Mouse (Mus musculus): ENCODE data around the gene Rasgrp3.
"Not testable (repeated sequence)": the region's sequence is repeated elsewhere in the genome, so short reads cannot be mapped to it uniquely, and the experiment has no call there.

The Rasgrp3 gene

DNA sequence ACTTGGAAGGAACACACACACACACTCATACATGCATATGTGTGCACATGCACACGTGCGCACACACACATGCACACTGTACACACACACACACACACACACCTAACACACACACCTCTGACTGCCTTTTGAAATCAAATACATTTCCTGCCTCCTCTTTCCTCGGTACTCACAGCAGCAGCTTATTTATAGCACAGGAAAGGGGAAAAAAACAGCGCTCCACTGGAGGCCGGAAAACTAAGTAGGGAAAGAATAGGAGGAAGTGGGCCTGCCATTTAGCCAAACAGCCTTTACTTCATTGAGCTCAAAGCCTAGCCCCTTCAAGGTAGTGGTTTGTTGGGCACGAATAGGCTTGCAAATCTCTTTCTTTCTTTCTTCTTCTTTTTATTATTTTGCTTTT is at the start of gene Rasgrp3:
Gene Rasgrp3 (plus strand): TSS at position 298 of the 400 bp plus-strand sequence.
- DNase-seq (ENCODE audit: low spot score): no peak

DNA sequence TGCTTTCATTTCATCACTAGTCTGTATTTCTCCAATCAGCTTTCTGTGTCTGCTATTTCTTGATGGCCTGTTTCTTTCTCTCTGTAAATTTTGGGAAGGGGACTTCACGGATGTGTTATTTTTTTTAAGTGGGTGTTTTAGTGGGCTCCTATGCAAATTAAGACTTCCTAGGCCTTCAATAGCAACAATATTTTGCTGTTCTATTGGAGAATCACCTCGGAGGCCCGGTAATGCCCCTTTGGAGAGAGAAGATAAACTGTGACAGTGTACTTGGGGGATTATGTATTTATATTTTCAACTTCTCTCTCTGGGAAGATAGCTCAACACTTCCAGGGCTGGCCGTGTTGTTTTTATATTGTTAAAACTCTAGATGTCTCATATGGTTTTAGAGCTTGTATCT is 47.3 kb upstream of the Rasgrp3 start:
- DNase-seq (ENCODE audit: low spot score): no peak

DNA sequence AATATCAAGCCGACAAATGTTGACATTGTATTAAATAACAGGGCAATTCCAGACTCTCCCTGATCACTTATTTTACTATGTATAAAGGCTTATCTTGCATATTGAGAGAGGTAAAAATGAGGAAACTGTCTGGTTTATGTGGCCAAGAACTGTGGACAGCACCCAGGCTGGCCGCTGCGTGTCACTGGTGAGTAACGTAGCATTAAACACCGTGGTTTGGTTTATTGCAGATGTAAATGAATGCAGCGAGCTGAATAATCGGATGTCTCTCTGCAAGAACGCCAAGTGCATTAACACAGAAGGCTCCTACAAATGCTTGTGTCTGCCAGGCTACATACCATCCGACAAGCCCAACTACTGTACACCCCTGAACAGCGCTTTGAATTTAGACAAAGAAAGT is 45.6 kb upstream of the Rasgrp3 start:
- DNase-seq (ENCODE audit: low spot score): no peak

DNA sequence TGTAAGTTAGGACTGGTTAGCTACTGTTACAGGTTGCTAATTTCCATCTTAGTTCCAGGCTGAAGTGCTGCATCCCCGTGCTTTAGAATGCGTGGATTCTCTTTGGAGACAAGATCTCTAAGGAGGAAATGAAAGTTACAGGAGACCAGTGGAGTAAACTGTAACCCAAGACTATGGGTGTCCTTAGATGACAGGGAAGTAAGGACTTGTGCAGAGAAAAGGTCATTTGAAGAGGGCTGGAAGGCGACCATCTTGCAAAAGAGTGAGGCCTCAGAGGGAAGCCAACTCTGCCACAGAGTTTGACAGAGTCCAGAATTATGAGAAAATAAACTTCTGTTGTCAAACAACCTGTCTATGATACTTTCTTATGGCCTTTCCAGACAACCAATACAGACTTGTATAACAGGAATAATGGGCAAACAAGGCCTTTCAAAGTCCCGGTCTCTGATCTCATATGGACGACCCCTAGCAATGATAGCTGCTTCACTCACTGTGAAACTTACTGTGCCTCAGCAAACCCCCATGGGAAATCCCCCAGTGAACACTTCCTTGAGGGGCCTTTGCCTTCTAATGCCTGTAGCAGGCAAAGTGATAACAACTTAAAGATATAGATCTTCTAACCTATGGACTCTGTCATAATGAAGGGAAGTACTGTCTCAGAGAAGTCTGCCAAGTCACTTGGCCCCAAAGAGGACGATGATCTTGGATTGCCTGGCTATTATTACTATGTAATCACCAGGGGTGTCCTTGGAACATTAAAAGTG is 44.1 kb upstream of the Rasgrp3 start:
- no peak for DNase-seq (ENCODE audit: low spot score)

DNA sequence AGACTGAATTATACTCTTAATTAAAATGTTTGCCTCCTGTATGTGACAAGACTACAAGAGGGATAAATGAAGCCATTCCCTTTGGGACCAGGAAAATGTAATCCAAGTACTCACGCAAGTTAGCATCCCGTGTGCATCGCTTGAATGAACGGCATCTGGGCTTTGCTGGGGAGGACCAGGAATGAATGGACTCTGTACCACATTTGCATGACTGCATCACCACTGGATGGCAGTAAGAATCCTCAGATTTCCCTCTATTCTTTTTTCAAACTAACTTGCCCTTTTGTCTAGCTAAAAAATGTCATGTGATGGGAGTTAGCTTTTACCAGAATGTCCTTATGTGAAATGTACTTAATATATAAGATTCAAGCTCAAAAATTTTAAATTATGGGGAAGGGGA is 29.3 kb upstream of the Rasgrp3 start:
- DNase-seq (ENCODE audit: low spot score): no peak

DNA sequence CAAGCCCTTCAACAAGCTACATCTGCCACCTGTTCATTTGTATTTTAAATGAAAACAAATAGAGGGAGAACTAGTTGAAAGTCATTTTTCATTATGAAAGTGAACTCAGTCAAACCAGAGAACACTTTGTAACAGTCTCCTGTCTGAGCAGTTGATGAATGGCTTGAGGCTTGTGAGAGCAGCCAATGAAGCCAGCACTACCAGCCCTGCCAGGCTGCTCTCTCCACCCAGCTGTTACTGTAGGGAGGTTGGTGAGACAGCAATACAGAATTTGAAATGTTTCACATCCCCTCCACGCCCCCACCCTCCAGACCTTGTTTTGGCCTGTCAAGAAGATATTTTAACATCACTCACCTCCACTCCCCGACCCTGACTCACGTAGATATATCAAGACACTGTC is 18.8 kb upstream of the Rasgrp3 start:
- no peak for DNase-seq (ENCODE audit: low spot score)

DNA sequence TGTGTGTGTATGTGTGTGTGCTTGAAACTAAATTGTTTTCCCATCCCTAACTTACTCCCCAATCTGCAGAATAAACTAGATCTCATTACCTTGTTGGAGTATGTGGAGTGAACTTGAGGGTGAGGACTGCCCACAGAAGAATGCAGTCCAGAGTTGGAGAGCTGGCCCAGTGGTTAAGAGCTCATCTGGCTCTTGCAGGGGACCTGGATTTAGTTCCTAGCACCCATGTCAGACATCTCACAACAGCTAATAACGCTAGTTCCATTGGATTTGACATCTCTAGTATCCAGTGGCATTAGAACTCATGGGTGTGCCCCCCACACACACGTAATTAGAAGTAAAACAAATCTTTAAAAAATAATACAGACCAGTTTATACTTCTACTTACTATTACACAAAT is 1.5 kb upstream of the Rasgrp3 start:
- DNase-seq (ENCODE audit: low spot score): no peak

DNA sequence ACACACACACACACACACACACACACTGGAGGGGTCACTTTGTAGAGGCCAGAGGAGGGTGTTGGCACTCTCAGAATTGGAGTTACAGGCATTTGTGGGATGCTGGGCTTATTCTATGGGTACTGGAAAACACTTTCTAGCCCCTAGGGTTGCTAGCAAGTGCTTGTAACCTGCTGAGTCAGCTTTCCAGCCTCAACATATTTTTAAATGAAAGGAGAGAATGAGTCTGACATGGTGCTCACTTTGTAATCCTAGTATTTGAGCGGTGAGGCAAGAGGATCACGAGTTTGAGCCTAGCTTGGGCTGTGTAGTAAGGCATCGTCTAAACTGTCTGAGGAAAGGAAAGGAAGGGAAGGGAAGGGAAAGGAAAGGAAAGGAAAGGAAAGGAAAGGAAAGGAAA is 825 bp upstream of the Rasgrp3 start:
- no peak for DNase-seq (ENCODE audit: low spot score)

DNA sequence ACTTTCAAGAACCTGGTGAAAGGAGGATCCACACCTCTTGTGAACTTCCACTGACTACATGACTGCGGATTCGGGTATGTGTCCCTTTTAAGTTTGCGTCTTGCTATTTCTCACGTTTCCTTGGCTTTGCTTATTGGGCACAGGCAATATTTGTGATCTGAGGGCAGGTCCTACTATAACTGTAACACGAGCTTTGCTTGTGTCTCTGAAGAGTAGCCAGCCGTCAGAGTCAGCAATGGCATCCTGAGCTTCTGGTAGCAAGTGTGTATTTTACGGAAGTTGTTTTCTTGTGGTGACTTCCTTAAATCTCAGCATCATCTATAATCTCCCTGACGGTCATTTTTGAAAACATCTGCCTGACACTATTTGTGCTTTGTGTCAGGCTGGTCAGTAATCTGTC is 399 bp downstream of the Rasgrp3 start:
- no peak for DNase-seq (ENCODE audit: low spot score)

DNA sequence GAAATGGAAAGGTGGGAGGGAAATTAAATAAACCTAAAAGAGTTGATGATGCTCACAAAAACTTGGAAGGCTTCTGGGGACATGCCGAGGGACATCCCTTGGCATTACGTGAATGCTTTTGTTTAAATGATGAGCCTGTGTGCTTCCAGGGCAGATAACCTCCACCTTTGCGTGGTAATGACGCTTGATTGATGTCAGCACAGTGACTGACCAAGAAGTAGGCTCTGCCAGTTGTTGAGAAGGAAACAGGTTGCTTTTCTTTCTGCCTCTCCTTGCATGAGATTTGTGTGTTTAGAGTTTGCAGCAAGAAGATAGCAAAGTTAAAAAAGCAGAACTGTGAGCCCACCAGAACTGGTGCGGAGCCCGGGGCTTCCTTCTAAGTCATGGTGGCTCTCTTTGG is 1.1 kb downstream of the Rasgrp3 start:
- DNase-seq (ENCODE audit: low spot score): no peak

DNA sequence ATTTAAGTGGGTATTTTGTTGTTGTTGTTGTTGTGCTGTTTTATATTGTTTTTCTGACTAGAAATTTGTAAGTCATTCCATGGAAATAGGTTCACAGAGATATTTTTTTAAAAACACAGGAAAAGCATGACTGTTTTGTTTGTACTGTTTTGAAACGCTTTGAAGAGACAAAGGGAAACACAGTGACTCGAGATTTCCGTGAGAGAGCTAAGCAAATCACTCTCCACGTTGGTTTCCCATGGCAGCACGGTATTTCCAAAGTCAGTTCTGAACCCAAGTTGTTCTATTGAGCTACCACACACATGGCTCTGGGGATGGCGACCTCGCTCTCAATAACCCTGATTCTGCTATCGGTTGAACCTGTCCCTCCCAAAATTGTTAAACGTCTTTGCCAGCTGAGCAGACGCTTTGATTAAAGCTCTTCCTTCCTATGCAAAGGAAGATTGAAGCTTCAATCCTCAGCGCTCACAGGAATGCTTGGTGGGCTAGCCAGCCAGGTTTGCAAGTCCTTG is 1.6 kb downstream of the Rasgrp3 start:
- no peak for DNase-seq (ENCODE audit: low spot score)

DNA sequence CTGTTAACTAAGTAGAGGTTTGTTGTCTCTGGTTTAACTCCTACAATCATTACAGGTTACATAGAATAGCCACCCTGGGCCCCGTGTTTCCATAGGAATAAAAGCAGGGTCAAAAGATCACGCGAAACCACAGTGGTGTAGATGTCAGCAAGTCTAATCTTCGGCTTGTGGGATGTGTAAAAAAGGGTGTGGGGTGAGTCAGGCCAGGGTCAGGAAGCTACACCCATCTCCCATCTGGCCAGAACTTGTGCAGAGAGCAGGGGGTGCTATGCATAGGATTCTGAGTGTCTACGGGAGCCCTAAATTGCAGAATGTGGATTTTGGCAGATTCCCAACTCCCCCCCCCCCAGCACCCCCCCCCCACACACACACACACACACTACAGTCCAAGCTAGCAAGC is 2.5 kb downstream of the Rasgrp3 start:
- DNase-seq (ENCODE audit: low spot score): no peak

DNA sequence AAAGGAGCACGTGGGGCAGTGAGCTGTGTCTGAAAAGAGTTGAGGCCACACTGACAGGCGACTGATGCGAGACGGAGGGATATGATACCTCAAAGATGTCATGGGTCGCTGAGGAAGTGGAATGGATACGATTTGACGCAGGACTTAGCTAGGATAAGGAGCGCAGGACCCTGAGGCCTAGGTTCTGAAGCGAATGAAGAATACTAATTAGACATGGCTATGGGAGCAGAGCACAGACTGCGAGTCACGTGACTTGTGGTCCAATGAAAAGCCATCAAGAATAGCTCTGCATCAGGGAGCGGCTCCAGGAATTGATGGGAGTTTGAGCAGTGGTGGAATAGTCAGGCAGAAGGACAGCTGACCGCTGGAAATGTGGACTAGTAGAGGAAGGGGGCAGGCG is 3.4 kb downstream of the Rasgrp3 start:
- DNase-seq (ENCODE audit: low spot score): no peak

DNA sequence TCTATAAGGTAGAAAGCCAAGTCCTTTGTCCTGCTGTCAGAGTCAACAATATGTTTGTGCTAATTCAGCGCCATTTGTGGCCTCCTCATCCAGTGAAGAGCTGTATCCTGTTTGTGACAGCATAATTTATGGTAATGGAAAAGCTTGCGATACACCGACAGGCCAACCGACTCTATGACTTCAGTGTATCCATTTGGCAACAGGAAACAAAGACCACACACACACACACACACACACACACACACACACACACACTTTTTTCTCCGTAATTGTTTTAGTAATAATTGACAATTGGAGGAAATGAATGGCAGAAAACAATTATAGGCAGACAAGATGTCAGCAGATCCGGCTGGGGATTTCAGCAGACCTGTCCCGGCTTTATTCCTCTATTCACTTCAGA is 4.9 kb downstream of the Rasgrp3 start:
- DNase-seq (ENCODE audit: low spot score): no peak

DNA sequence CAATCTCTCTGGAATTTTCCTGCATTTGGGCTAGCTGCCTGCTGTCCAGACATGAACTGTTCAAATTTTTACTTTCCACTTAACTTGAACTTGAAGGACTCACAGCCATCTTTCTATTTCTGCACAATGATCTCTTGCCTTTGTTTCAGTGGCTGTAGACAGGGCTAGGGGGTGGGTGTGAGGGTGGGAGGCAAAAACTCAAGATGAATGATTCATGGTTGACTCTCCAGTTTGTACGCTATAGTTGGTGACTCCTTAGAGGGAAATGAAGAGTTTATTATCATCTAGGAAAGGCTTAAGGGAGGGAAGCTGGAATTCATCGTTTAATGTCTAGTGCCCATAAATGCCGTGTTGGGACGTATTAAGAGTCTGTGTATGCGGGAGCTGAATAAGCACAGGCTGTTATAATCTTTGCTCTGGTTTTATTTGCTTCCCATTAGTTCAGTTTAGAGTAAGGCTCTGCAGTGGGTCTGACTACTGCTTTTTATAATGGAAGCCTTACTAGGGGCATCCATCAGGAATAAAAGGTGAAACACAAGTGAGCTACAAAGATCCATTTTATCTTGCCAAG is 5.6 kb downstream of the Rasgrp3 start:
- DNase-seq (ENCODE audit: low spot score): no peak

DNA sequence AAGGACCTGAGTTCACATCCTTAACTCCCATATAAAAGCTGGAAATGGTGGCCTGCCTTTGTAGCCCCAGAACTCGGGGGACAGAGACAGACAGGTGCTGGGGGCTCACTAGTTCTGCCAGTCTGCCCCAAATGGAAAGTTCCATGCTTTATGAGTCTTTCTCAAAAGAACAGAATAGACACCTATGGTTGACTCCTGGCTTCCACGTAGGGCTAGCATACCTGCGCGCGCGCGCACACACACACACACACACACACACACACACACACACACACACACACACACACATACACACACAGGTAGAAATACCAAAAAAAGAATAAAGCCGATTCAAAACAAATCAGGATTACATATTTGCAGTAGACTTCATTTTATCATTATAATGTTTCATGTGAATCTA is 6.7 kb downstream of the Rasgrp3 start:
- DNase-seq (ENCODE audit: low spot score): no peak

DNA sequence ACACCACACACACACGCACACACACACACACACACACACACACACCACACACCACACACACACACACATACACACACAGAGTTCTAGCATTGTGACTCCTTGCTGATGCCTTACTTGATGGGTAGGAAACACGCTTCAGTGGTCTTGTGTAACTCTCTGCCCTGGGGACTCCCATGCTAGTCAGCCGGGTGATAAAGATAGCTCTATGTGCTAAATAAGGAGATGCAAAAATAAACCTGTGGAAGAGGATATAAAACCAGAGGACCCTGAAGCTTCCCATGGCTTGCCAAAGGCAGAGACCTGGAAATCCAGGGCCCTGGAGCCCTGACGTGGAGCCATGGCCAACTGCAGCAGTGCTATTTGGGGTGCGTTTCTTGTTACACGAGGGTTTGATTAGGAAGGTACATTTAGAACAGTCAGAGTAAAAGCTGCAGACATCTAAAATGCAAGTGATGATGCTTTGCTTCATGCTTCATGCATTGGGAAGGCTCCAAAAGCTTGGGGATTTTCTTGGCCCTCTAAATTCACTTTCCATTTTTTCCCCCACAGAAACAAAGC is 7.4 kb downstream of the Rasgrp3 start:
- no peak for DNase-seq (ENCODE audit: low spot score)

DNA sequence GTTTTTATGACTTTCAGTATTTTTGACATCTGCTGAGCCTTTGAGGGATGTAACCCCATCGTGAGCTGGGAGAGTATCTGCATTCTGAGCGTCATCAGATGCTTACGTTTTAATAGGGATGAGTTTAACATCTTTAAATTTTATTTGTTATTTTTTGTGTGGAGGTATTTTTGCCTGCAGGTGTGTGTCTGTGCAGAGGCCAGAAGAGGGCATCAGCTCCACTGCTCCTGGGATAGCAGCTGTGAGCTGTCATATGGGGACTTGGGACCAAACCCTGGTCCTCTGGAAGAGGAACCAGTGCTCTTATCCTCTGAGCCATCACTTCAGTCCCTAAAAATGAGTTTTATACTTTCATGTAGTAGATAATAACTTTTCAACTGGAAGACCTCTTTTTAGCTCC is 12.6 kb downstream of the Rasgrp3 start:
- DNase-seq (ENCODE audit: low spot score): no peak

DNA sequence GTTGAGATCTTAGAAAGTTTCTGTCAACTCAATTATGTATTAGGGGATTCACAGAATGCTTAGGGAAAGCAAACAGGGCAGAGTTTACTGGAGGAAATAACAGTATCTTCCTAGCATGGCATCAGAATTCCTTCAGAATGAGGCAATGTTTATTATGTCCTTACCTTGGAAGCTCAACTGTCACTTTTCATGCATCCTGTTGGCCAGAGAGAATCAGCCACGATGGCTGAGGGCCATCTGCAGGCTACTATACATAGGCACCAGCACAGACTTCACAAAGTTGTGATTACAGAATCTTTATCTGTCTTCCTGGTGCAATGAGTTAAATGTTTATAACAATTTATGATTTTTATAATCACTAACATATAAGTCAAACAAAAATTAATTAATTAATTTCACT is 13.3 kb downstream of the Rasgrp3 start:
- no peak for DNase-seq (ENCODE audit: low spot score)

DNA sequence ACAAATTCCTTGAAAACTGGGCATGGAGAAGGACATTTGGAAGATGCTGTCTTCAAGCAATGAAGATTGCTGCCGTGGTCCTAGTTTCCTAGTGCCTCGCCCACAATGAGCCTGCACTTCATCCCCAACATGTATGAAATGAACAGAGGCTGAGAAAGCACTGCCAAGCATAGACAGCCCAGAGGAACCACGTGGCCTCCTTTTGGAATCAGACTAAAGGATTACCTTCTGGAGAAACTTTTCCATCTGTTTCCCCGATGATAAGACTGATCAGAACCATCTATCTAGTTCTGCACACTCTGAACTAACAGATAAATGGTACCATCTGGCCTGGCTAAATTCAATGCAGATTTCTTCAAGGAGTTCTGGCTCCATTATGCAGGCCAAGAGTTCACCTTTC is 16.6 kb downstream of the Rasgrp3 start:
- DNase-seq (ENCODE audit: low spot score): no peak

DNA sequence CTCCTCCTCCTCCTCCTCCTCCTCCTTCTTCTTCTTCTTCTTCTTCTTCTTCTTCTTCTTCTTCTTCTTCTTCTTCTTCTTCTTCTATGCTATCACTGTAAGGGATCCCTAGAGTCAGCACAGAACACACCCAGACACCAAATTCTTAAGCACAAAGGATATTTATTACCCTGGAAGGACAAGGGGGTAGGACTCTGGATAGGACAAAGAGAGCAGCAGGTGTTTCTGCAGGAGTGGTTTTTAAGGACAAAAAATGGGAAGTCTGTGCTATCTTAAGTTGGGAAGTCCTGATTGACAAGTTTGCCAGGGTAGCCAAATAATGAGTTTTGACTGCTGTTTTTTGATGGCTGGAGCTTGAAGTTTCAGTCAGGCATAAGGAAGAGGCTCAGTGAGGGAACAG is 17.9 kb downstream of the Rasgrp3 start:
- no peak for DNase-seq (ENCODE audit: low spot score)

DNA sequence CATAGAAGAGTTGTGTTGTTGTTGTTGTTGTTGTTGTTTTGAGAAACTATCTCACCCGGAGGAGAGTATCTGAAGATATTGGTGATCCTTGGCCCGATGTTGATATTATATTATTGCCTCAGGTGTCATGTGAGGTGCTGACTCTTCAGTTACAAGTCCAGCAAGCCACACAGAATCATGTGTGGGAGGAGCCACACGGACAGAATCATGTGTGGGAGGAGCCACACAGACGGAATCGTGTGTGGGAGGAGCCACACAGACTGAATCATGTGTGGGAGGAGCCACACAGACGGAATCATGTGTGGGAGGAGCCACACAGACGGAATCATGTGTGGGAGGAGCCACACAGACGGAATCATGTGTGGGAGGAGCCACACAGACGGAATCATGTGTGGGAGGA is 20.4 kb downstream of the Rasgrp3 start:
- not testable (repeated sequence) for DNase-seq (ENCODE audit: low spot score)

DNA sequence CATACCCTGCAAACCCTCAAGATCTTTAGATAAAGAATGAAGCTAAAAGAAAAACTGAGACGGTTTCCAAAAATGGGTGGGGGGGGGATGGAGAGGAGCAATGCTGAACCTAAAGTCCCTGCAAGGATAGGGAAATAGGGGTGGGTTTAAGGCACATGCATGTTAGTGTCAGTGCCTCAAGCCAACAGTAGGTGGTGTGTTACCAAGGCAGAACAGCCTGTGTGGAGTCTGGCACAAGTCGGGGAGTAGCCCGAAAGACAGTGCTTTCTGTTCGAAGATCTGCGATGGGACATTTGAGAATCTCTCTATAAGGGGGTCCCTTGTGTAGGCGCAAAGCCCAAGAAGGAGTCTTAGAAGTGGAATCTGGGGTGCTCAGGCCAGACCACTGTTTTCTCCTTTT is 24.9 kb downstream of the Rasgrp3 start:
- DNase-seq (ENCODE audit: low spot score): no peak

DNA sequence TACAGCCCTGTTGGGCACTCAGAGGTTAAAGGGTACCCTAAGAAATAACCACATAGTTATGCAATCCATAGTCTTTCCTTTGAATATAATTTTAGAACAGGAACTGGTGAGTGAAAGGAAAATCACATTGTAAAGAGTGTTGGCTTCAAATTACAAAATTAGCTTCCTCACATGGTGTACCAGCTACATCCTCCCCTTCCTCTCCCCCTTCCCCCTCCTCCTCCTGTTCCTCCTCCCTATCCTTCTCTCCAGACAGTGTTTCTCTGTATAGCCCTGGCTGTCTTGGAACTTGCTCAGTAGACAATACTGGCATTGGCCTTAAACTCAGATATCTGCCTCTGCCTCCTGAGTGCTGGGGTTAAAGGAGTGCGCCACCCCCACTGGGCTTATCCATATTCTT is 26.1 kb downstream of the Rasgrp3 start:
- no peak for DNase-seq (ENCODE audit: low spot score)

Measured in urinary bladder, postnatal 25 days (tissue).